Mouse (Mus musculus): ENCODE data around the gene Tcf7l2.

DNA sequence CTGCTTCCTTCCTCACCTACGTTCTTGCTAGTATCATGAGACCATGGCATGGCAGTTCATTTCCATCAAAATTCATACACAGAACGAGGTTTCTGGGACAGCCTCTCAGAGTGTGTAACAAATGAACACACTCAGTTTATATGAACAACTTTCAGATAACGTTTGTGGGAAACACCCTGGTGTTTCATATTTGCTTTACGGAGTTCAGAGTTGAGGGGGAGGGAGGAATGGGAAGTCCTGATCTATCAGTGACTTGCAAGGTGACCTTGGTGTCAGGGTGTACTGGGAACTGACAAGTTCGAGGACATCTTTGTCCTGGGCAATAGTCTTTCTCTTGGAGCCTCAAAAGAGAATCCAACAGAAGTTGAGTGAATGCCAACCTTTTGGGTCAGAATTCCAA, 197.5 kb downstream of the Tcf7l2 start:
- TF ChIP-seq POLR2A (IDR thresholded peaks at IDR 0.05; ENCODE audit: low read depth, low read length) (no peak), CTCF (IDR thresholded peaks at IDR 0.05; ENCODE audit: extremely low read depth, insufficient read length, insufficient replicate concordance, low read depth, low read length) (no peak)
